Mouse (Mus musculus): Measurements from ENCODE around the gene Tsen34.

DNA sequence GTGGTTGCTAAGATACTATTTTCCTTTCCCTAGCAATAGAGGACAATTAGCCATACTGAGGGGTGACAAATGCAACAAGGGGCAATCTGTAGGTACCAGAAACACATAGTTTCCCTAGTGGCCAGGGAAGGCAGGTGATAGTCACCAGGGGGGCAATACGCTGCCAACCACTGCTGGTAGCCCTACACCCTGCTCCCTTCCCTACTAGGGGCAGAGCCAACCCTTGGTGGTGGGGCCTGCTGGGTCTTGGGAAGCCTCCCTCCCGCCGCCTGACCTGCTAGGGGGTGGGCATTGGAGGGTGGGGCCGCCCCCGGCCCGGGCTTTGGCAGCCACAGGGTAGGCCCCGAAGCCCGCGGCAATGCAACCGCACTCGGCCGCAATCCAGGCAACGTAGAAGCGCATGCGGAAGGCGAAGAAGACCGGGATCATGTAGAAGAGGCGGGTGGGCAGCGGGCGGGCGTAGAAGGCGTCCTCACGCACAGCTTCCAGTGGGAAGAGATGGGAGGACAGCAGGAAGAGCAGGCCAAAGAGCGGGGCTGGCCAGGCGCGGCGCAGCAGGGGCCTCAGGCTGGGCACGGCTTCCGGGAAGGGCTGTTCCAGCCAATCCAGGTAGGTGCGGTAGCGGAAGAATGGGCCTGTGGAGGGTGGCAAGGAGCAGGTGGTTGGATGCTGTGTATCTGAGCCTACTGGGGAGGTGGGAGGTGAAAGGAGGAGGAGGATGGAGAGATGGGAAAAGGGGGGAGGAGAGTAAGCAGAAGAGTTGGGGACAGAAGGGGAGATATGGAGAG lies 7.1 kb upstream of the Tsen34 start:
- TF ChIP-seq MAX (IDR thresholded peaks at IDR 0.05; ENCODE audit: low read length) (no peak), EP300 (IDR thresholded peaks at IDR 0.05; ENCODE audit: low read depth in 1 of 2, low read length in 2 of 2) (no peak), SIN3A (IDR thresholded peaks at IDR 0.05; ENCODE audit: low read length) (no peak), ZKSCAN1 (IDR thresholded peaks at IDR 0.05; ENCODE audit: low read depth, low read length) (no peak), RAD21 (IDR thresholded peaks at IDR 0.05; ENCODE audit: low read depth, low read length) (no peak), CTCF (IDR thresholded peaks at IDR 0.05 in 2 of 3, conservative IDR thresholded peaks at IDR 0.05 in 1 of 3; ENCODE audit: control insufficient read depth in 1 of 3, insufficient read depth in 1 of 3, low read depth in 2 of 3, low read length in 3 of 3, poor library complexity in 1 of 3, severe bottlenecking in 1 of 3) (no peak), POLR2A (IDR thresholded peaks at IDR 0.05; ENCODE audit: control insufficient read depth in 1 of 2, insufficient read depth in 1 of 2, low read depth in 1 of 2, low read length in 2 of 2, poor library complexity in 1 of 2) (no peak), USF1 (IDR thresholded peaks at IDR 0.05; ENCODE audit: low read depth, low read length) (no peak), CHD2 (IDR thresholded peaks at IDR 0.05; ENCODE audit: low read length) (no peak), MXI1 (IDR thresholded peaks at IDR 0.05; ENCODE audit: low read depth, low read length) (no peak)

Data from MEL (cell line).